Mouse (Mus musculus) neural tube, embryonic 14.5 days (tissue): Measurements from ENCODE around the gene Slc30a4. TPM values are rescaled to one million over a fixed set of nuclear protein-coding genes. Genes with fewer than 3 reads are reported as not detected.
A peak's percentile ranks its signal among the peaks of the same experiment; 100 is the strongest.

Experiments
- ATAC-seq: fragments of 200-750 bp; cut with Nextera tagmentation; 2 replicates; pipeline ENCODE4 v1.8.0; 2017; ENCODE audit warnings: low read depth, mild to moderate bottlenecking, moderate TSS enrichment, moderate library complexity
- H3K27ac ChIP-seq: fragments of 300-500 bp; sonication (generic); 2 replicates; pipeline ENCODE4 v1.5.1; 2014; ENCODE audit warnings: low read depth, mild to moderate bottlenecking, control low read depth, low read length, moderate library complexity, mixed read lengths
- H3K27me3 ChIP-seq: fragments of 300-500 bp; sonication (generic); 2 replicates; pipeline ENCODE4 v1.6.1; 2014; ENCODE audit warnings: low read length; ENCODE audit not compliant: control insufficient read depth, insufficient read depth
- H3K36me3 ChIP-seq: fragments of 300-500 bp; sonication (generic); 2 replicates; pipeline ENCODE4 v1.6.1; 2014; ENCODE audit warnings: low read length, mixed read lengths; ENCODE audit not compliant: control insufficient read depth, insufficient read depth
- H3K4me1 ChIP-seq: fragments of 300-500 bp; sonication (generic); 2 replicates; pipeline ENCODE4 v1.6.1; 2014; ENCODE audit warnings: low read length; ENCODE audit not compliant: control insufficient read depth, insufficient read depth
- H3K4me2 ChIP-seq: fragments of 300-500 bp; sonication (generic); 2 replicates; pipeline ENCODE4 v1.6.1; 2014; ENCODE audit warnings: mild to moderate bottlenecking, low read depth, low read length, control low read depth
- H3K4me3 ChIP-seq: fragments of 300-500 bp; sonication (generic); 2 replicates; pipeline ENCODE4 v1.5.1; 2014; ENCODE audit warnings: low read depth, low read length, control low read depth, mixed read lengths
- H3K9ac ChIP-seq: fragments of 300-500 bp; sonication (generic); replicated peaks from 2 replicates; pipeline ENCODE4 v1.6.1; 2014; ENCODE audit warnings: low read depth, mild to moderate bottlenecking, control low read depth, low read length, mixed read lengths
- H3K9me3 ChIP-seq: fragments of 300-500 bp; sonication (generic); 2 replicates; pipeline ENCODE4 v1.6.1; 2016; ENCODE audit warnings: low read length; ENCODE audit not compliant: control insufficient read depth
- WGBS: fragments of 180-500 bp; shearing (Covaris S2); extraction: QIAGEN DNeasy Blood & Tissue Kit; methylation state at CpG from one replicate; pipeline ENCODE4 v1.1.7; 2014; 5-methylcytosine and 5-hydroxymethylcytosine counted together
- polyA plus RNA-seq: library from polyadenylated mRNA; unstranded; fragments of >200 nt; fragmentation: Nextera tagmentation; extraction: Ambion mirVana; gene quantifications from 2 replicates; pipeline ENCODE4 v1.2.1, GENCODE M21; 2014

Slc30a4 gene
- 12.5 and 13.9 TPM in 2 replicates for polyA plus RNA-seq

DNA sequence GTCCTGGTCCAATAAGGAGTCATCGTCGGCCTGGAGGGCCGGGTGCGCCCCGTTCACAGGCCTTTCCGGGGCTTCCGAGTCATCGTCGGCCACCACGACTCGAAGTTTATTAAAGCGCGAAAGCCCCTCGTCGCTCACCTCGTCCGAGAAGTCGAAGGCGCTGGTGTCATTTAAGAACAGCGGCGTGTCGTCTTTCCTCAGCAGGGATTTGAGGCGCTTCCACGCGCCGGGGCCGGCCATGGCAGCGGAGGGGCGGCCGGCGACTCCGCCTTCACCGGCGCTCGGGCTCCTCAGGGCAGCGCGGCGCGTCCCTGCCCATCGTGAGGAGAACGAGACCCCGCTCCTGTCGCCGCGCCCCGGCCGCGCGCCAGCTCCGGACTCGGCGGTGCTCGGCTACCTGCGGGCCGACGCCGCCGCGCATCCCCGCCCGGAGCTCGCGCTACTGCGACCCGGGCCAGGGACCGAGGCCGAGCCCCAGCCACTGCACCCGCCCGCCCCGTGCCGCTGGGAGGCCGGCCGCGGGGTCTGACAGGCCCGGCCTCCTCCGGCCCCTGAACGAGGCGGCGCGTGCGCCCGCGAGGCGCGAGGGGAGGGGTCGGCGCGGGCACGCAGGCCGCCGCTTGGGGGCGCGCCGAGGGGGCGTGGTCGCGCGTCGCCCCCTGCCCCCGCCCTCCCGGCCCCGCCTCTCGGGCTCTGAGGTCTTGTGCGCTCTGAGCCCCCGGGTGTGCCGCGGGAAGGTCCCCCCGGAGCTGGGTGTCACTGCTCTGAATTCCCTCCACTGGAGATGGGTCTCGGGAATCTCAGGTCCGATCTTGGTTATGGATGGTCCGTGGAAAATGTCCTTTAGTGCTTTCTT is at the start of gene Slc30a4:
Slc30a4 (minus strand) TSS at position 483 of the 856 bp plus-strand sequence.
- no peaks in the 10 kb centered on the region for H3K27me3 ChIP-seq
- no peaks in the 10 kb centered on the region for H3K36me3 ChIP-seq
- peak within 1 kb of the TSS; percentile 84 for H3K9ac ChIP-seq
- ATAC-seq, result peak; percentile 98
- H3K27ac ChIP-seq, result peak within 1 kb of the TSS; percentile 71
- WGBS, result under 1% methylated on average over 92 of the region's 111 CpGs
- H3K4me1 ChIP-seq, result peaks cover 17% of the 10 kb centered on the region
- H3K4me3 ChIP-seq, result peak within 1 kb of the TSS; percentile 81
- peak within 1 kb of the TSS; percentile 76 for H3K4me2 ChIP-seq
- no peaks in the 10 kb centered on the region for H3K9me3 ChIP-seq

DNA sequence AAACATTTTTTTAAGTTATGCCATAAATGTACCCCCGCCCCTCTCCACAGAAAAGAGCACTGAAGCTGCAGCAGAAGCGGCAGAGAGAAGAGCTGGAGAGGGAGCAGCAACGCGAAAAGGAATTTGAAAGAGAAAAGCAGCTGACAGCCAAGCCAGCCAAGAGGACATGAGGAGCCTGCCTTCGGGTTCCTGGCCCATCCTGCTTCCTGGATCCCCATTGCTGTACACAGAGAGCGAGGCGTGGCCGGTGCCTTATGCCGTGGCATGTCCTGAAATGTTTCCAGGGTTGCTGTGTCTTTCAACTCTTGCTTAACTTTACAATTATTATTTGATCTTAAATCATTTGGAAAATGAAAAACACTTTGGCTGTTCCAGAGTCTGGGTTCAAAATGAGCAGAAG is 44.0 kb upstream of the Slc30a4 start:
- Histone ChIP-seq H3K27me3 (no peaks in the 10 kb centered on the region), H3K27ac (no peak overlapping the region), H3K9me3 (no peaks in the 10 kb centered on the region), H3K4me2 (no peak overlapping the region), H3K36me3 (peaks cover 7% of the 10 kb centered on the region; the same call in 1 of the 2 replicates), H3K4me1 (no peaks in the 10 kb centered on the region), H3K4me3 (no peak overlapping the region), H3K9ac (no peak overlapping the region)
- ATAC-seq, result no peak
- 94% methylated on average over 9 of the region's 9 CpGs for WGBS

DNA sequence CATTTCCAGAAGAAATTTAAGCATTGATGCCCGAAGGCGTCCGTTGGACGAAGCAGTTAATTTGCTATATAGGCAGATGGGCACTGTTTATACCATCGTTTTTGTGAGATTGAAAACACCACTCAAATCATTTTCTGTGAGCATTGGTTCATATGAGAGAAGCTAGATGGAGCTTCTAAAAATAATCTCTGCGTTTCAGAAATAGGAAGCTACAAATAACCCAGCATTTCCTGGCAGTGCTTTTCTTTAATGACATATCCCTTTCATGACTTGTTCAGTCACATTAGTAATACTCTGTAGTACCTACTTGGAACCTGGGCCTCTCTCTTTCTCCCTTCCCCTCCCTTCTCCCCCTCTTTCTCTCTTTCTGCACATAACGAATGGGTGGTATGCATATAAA is 36.6 kb upstream of the Slc30a4 start:
- Histone ChIP-seq H3K9ac (peak overlapping the region; percentile 87), H3K4me3 (peak overlapping the region; percentile 88), H3K27ac (peak overlapping the region; percentile 95), H3K36me3 (no peaks in the 10 kb centered on the region), H3K4me1 (peaks cover 13% of the 10 kb centered on the region), H3K27me3 (no peaks in the 10 kb centered on the region), H3K4me2 (peak overlapping the region; percentile 80), H3K9me3 (no peaks in the 10 kb centered on the region)
- ATAC-seq, result no peak
- 29% methylated on average over 7 of the region's 7 CpGs for WGBS

DNA sequence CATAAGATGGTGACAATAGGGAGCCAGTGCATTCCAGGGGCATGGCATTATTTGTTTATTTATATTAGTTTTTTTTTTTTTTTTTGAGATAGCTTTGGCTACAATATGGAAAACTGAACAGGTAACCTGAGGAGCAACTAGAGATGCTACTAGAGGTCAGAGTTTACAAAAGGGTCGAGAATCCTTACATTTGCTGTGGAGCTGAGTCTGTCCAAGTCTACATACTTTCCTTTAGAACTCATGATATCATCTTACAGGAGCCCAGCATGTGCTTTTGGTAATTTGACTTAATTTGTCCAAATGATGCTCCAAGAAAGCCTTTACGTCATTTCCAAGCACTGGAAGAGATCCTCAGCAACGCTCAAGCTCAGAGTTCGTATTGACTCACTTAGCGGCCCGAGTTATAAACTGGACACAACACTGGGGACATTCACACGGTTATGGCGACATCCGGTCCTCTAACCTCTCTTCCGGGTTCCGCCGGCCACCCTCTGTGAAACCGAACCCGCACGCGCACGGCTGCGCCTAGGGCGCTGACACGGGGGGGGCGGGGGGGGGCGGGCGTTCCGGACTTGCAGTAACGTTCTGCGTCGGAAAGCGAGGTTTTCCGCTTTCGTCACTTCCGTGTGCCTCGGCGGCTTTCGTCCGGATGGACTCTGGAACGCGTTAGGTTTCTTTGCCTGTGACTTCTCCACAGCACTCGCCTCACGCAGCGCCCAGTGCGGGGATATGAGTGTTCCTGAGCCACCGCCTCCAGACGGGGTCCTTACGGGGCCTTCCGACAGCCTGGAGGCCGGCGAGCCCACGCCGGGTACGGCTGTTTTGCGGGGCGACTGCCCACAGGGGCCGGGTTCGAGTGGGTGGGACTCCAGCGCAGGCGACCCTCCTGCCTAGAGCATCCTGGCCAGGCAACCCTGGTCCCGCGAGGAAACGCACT is 35.7 kb upstream of the Slc30a4 start, which contains the start of gene Bloc1s6:
Bloc1s6 (plus strand) TSS at position 610 of the 937 bp plus-strand sequence.
- H3K4me3 ChIP-seq, result peak within 1 kb of the TSS; percentile 88
- peaks cover 13% of the 10 kb centered on the region for H3K4me1 ChIP-seq
- H3K27me3 ChIP-seq, result no peaks in the 10 kb centered on the region
- H3K27ac ChIP-seq, result peak within 1 kb of the TSS; percentile 95
- WGBS, result under 1% methylated on average over 59 of the region's 59 CpGs
- H3K9me3 ChIP-seq, result no peaks in the 10 kb centered on the region
- H3K4me2 ChIP-seq, result peak within 1 kb of the TSS; percentile 80
- no peaks in the 10 kb centered on the region for H3K36me3 ChIP-seq
- H3K9ac ChIP-seq, result peak within 1 kb of the TSS; percentile 87
- peak; percentile 97 for ATAC-seq

DNA sequence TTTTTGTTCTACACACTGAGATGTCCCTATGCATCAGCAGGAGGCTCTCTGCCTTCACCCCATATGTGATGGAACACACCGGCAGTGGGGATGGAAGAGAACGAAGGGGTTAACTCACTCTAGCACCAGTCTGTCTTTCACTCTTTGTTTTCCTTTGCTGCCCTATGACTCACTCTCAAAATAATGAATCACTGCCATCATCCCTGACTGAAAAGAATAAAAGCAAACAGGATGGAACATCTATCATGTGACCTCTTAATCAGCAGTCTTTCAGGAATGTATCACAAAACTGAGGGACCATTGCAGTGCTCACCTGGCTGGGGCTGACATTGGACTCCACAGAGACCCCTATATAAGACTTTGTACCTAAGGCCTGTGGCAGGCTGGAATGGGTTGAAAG is 29.0 kb upstream of the Slc30a4 start:
- H3K9ac ChIP-seq, result no peak overlapping the region
- H3K4me2 ChIP-seq, result no peak overlapping the region
- H3K27ac ChIP-seq, result no peak overlapping the region
- H3K36me3 ChIP-seq, result no peaks in the 10 kb centered on the region
- H3K9me3 ChIP-seq, result no peaks in the 10 kb centered on the region
- no peaks in the 10 kb centered on the region for H3K27me3 ChIP-seq
- ATAC-seq, result no peak
- WGBS, result 63% methylated on average over 2 of the region's 2 CpGs
- H3K4me1 ChIP-seq, result no peaks in the 10 kb centered on the region
- H3K4me3 ChIP-seq, result no peak overlapping the region

DNA sequence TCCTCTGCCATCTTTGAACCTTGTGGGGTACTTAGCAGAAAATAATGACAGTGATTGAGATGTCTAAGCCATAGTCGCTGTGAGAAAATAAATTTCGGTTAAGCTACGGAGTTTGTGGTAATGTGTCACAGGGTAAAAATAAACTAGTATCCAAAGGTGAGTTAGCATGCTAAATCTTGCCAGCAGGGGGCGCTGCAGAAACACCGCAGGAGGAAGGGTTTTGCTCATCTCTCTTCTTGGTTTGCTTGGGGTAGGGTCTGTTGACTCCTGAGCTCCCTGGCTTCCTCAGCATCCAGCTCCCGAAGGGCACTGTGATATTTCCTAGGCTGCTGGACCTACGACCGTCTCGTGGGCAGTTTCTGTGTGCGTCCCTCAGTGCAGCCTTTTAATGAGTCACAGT is 23.1 kb upstream of the Slc30a4 start:
- WGBS, result 58% methylated on average over 10 of the region's 10 CpGs
- no peak overlapping the region for H3K27ac ChIP-seq
- no peaks in the 10 kb centered on the region for H3K4me1 ChIP-seq
- H3K27me3 ChIP-seq, result no peaks in the 10 kb centered on the region
- no peak for ATAC-seq
- no peak overlapping the region for H3K9ac ChIP-seq
- no peak overlapping the region for H3K4me2 ChIP-seq
- no peaks in the 10 kb centered on the region for H3K9me3 ChIP-seq
- H3K36me3 ChIP-seq, result no peaks in the 10 kb centered on the region
- no peak overlapping the region for H3K4me3 ChIP-seq

DNA sequence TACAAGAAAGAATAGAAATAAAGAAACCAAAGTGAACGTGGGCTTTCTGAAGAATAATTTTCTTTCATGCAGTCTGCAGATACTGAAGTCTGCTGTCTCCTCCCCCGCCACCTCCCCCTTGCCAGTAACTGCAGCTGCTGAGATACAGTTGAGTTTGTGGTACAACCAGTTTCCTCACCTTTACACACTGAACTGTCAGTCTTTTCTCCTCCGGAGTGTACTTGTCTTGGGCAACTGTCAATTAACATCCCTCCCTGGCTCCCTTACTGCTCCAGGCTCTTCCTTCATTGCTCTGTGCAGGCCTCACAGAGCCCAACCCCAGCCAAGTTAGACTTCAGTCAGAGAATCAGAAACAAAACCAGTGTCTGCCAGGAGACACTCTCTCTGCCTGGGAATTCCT is 18.1 kb upstream of the Slc30a4 start:
- Histone ChIP-seq H3K9ac (no peak overlapping the region), H3K9me3 (no peaks in the 10 kb centered on the region), H3K4me3 (no peak overlapping the region), H3K27me3 (no peaks in the 10 kb centered on the region), H3K36me3 (no peaks in the 10 kb centered on the region), H3K4me2 (no peak overlapping the region), H3K4me1 (no peaks in the 10 kb centered on the region), H3K27ac (no peak overlapping the region)
- no peak for ATAC-seq
- WGBS, result 85% methylated on average over 3 of the region's 3 CpGs

DNA sequence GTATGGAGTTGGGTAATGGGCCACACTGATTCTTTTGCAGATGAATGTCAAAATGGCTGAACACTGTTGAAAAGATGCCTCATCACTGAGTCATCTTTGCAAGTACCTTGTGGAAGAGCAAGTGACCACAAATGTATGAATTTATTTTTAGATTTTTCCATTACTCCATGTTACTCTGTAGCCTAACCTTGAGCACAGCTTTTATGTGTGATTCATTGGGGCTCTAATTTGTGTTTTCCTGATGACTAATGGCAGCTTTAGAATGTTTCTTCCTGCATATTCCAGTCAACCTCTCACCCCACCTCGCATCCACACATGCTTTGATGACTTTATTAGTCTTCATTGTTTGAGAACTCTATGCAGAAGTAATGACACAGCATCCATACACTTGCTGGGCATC is 16.8 kb upstream of the Slc30a4 start:
- H3K4me1 ChIP-seq, result no peaks in the 10 kb centered on the region
- 71% methylated on average over 1 of the region's 1 CpGs for WGBS
- no peak overlapping the region for H3K4me2 ChIP-seq
- no peaks in the 10 kb centered on the region for H3K9me3 ChIP-seq
- no peak overlapping the region for H3K9ac ChIP-seq
- no peaks in the 10 kb centered on the region for H3K36me3 ChIP-seq
- H3K4me3 ChIP-seq, result no peak overlapping the region
- no peak for ATAC-seq
- H3K27me3 ChIP-seq, result no peaks in the 10 kb centered on the region
- H3K27ac ChIP-seq, result no peak overlapping the region
